Mouse (Mus musculus) 3T3-L1 (cell line): ENCODE data around the gene Olfr789.

Experiments used
- DNase-seq: peaks from one replicate; pipeline ENCODE4 v3.0.0-alpha.2; 2015; ENCODE audit warnings: low read depth, low spot score

Gene Olfr789

GRCm38 (mm10) chr10:129484452-129484851 is at the start of gene Olfr789:
Gene Olfr789, plus strand, starts transcription at chr10:129484752.
- DNase-seq, result no peak

- DNase-seq, result no peak
Observed at GRCm38 (mm10) chr10:129461562-129461961, 23.0 kb upstream of the Olfr789 start, which contains the start of gene Olfr787. Gene Olfr787, plus strand, starts transcription at chr10:129461862.

- DNase-seq, result no peak
Observed at GRCm38 (mm10) chr10:129470698-129471097, 13.9 kb upstream of the Olfr789 start, which contains the start of gene Olfr788. Gene Olfr788, plus strand, starts transcription at chr10:129470998.

- no peak for DNase-seq
Observed at GRCm38 (mm10) chr10:129473256-129473655, 11.3 kb upstream of the Olfr789 start.

GRCm38 (mm10) chr10:129473723-129474122 is 10.8 kb upstream of the Olfr789 start:
- no peak for DNase-seq

- DNase-seq, result no peak
Observed at GRCm38 (mm10) chr10:129490101-129490500, 5.5 kb downstream of the Olfr789 start.

GRCm38 (mm10) chr10:129498192-129498591 is 13.6 kb downstream of the Olfr789 start, which contains the start of gene Olfr790:
Gene Olfr790, plus strand, starts transcription at chr10:129498492.
- DNase-seq, result no peak

- no peak for DNase-seq
Observed at GRCm38 (mm10) chr10:129521492-129521891, 36.9 kb downstream of the Olfr789 start, which contains the start of gene Olfr791. Gene Olfr791, plus strand, starts transcription at chr10:129521792.

- DNase-seq, result no peak
Observed at GRCm38 (mm10) chr10:129538862-129539261, 54.3 kb downstream of the Olfr789 start, which contains the start of gene Olfr792. Gene Olfr792, plus strand, starts transcription at chr10:129539162.
